Mouse (Mus musculus) frontal cortex, postnatal 36 days (tissue): ENCODE results near the gene Gba.
"Not testable (repeated sequence)": the region's sequence is repeated elsewhere in the genome, so short reads cannot be mapped to it uniquely, and the experiment has no call there.

Experiments
- DNase-seq, 2 experiments: peaks; one replicate each; pipeline ENCODE4 v3.0.0; 2022; ENCODE audit warnings: low spot score in 2 of 2

The Gba gene

GRCm38 (mm10) chr3:89214681-89215411 lies 12.1 kb downstream of the Gba start, which contains the start of gene Thbs3:
Gene Thbs3 (plus strand): TSS chr3:89215180.
- no peak for DNase-seq

- peak; percentile 83 to 90 for DNase-seq
Measured at GRCm38 (mm10) chr3:89215853-89216252, 13.1 kb downstream of the Gba start.

- DNase-seq = not testable (repeated sequence)
Measured at GRCm38 (mm10) chr3:89216407-89216806, 13.7 kb downstream of the Gba start.

GRCm38 (mm10) chr3:89218271-89218670 lies 15.5 kb downstream of the Gba start:
- no peak for DNase-seq

- no peak for DNase-seq
Measured at GRCm38 (mm10) chr3:89219546-89219945, 16.8 kb downstream of the Gba start.

GRCm38 (mm10) chr3:89221167-89221566 lies 18.4 kb downstream of the Gba start:
- no peak for DNase-seq

GRCm38 (mm10) chr3:89224796-89225195 lies 22.1 kb downstream of the Gba start:
- no peak for DNase-seq

- no peak for DNase-seq
Measured at GRCm38 (mm10) chr3:89225321-89225815, 22.6 kb downstream of the Gba start.

- peak in 1 of 2 experiments; percentile 60 for DNase-seq
Measured at GRCm38 (mm10) chr3:89225918-89226317, 23.2 kb downstream of the Gba start.

GRCm38 (mm10) chr3:89226361-89226760 lies 23.6 kb downstream of the Gba start:
- DNase-seq = no peak

GRCm38 (mm10) chr3:89226900-89227299 lies 24.2 kb downstream of the Gba start, which contains the start of gene Mtx1:
Gene Mtx1 (minus strand): TSS chr3:89227088.
- no peak for DNase-seq

- DNase-seq = peak; percentile 89 to 96
Measured at GRCm38 (mm10) chr3:89227307-89228179, 24.8 kb downstream of the Gba start.

- peak; percentile 88 for DNase-seq
Measured at GRCm38 (mm10) chr3:89228180-89228549, 25.4 kb downstream of the Gba start.

GRCm38 (mm10) chr3:89228836-89229235 lies 26.1 kb downstream of the Gba start, which contains the start of gene Muc1:
Gene Muc1 (plus strand): TSS chr3:89229057.
- no peak for DNase-seq

- no peak for DNase-seq
Measured at GRCm38 (mm10) chr3:89229276-89229675, 26.5 kb downstream of the Gba start.

GRCm38 (mm10) chr3:89230561-89230960 lies 27.8 kb downstream of the Gba start:
- DNase-seq = no peak

- DNase-seq = no peak
Measured at GRCm38 (mm10) chr3:89231345-89231744, 28.6 kb downstream of the Gba start.

- no peak for DNase-seq
Measured at GRCm38 (mm10) chr3:89231772-89232275, 29.1 kb downstream of the Gba start.

- no peak for DNase-seq
Measured at GRCm38 (mm10) chr3:89232614-89233013, 29.9 kb downstream of the Gba start.

GRCm38 (mm10) chr3:89233562-89234110 lies 30.9 kb downstream of the Gba start:
- no peak for DNase-seq

GRCm38 (mm10) chr3:89236516-89236915 lies 33.8 kb downstream of the Gba start:
- DNase-seq = peak in 1 of 2 experiments; percentile 66

GRCm38 (mm10) chr3:89237682-89238081 lies 35.0 kb downstream of the Gba start:
- no peak for DNase-seq
